ENCODE assay signal across 11 mouse cellular contexts in genomic region chr3:56433495-56433894, GRCm38 (mm10).
DNase-seq lines count a peak whose midpoint lies in the region; ATAC-seq and TF ChIP-seq lines count a peak whose summit lies in the region.
"Had no signal": no experiment of that assay in that cellular context is flagged by ENCODE, and none has a peak within 500 bp of the region (broad histone marks: within the 10 kb centered on the region; RNA-seq: fewer than 3 reads in every experiment).

No protein-coding gene starts in this region.

- no peaks in the 10 kb centered on the region for H3K36me3 ChIP-seq in heart, embryonic 10.5 days
- no peaks in the 10 kb centered on the region for H3K36me3 ChIP-seq in intestine, postnatal 0 days (ENCODE audit: control insufficient read depth, insufficient read depth)
- H3K36me3 ChIP-seq: liver, embryonic 13.5 days; midbrain, embryonic 12.5 days had no signal

- 61% methylated on average over 1 of the region's 1 CpGs for WGBS in heart, embryonic 10.5 days
- WGBS in intestine, postnatal 0 days = 60% methylated on average over 1 of the region's 1 CpGs

- H3K4me1 ChIP-seq in heart, embryonic 10.5 days = no peaks in the 10 kb centered on the region
- H3K4me1 ChIP-seq in intestine, postnatal 0 days (replicated peaks; ENCODE audit: control insufficient read depth, insufficient read depth, low read length) = no peaks in the 10 kb centered on the region
- H3K4me1 ChIP-seq: liver, embryonic 13.5 days had no signal

- no peak overlapping the region for H3K4me2 ChIP-seq in intestine, postnatal 0 days (replicated peaks; ENCODE audit: low read depth)
- H3K4me2 ChIP-seq: liver, embryonic 13.5 days; midbrain, embryonic 12.5 days had no signal

- no peak for TF ChIP-seq CTCF in intestine, postnatal 0 days (IDR thresholded peaks at IDR 0.05; ENCODE audit: low read depth)

- ATAC-seq in intestine, postnatal 0 days = no peak

- no peaks in the 10 kb centered on the region for H3K27me3 ChIP-seq in heart, embryonic 10.5 days (ENCODE audit: insufficient read depth, poor library complexity, severe bottlenecking)
- no peaks in the 10 kb centered on the region for H3K27me3 ChIP-seq in intestine, postnatal 0 days (replicated peaks; ENCODE audit: control insufficient read depth, insufficient read depth, low read length)
- H3K27me3 ChIP-seq: liver, embryonic 13.5 days; midbrain, embryonic 12.5 days had no signal

- DNase-seq in heart, adult 18-20 months = peak; percentile 50 to 61
- DNase-seq in heart, embryonic 10.5 days (ENCODE audit: low spot score) = no peak
- peak; percentile 94 for DNase-seq in adipocyte (ENCODE audit: low spot score)
- DNase-seq in cerebellum, adult 18-20 months = peak; percentile 27
- peak; percentile 10 for DNase-seq in heart, postnatal 25 days (ENCODE audit: low spot score)
- no peak for DNase-seq in retina, postnatal 1 day
- DNase-seq: kidney, postnatal 10 days; liver, embryonic 13.5 days; right cerebral cortex, postnatal 4 days had no signal

- no peak overlapping the region for H3K4me3 ChIP-seq in heart, embryonic 10.5 days
- H3K4me3 ChIP-seq in intestine, postnatal 0 days (ENCODE audit: low read depth, low read length) = no peak overlapping the region
- H3K4me3 ChIP-seq: liver, embryonic 13.5 days; midbrain, embryonic 12.5 days had no signal

- H3K27ac ChIP-seq in heart, embryonic 10.5 days = no peak overlapping the region
- no peak overlapping the region for H3K27ac ChIP-seq in intestine, postnatal 0 days (ENCODE audit: low read depth, low read length)
- H3K27ac ChIP-seq: liver, embryonic 13.5 days; midbrain, embryonic 12.5 days had no signal

- H3K9ac ChIP-seq in intestine, postnatal 0 days (ENCODE audit: low read depth, low read length) = no peak overlapping the region
- H3K9ac ChIP-seq: liver, embryonic 13.5 days; midbrain, embryonic 12.5 days had no signal

- intact Hi-C loops in heart, postnatal 25 days (cut with DNase I) = no loop called here

- H3K9me3 ChIP-seq in heart, embryonic 10.5 days = no peaks in the 10 kb centered on the region
- no peaks in the 10 kb centered on the region for H3K9me3 ChIP-seq in intestine, postnatal 0 days (ENCODE audit: control insufficient read depth)
- H3K9me3 ChIP-seq: liver, embryonic 13.5 days; midbrain, embryonic 12.5 days had no signal

Comparison
In these comparisons a context has a peak if more than half of its experiments do, and no peak if none do; other contexts are left out.
1. DNase-seq: peak in heart, adult 18-20 months (2 of 2), adipocyte (single experiment), cerebellum, adult 18-20 months (2 of 2) and heart, postnatal 25 days (single experiment); none in heart, embryonic 10.5 days (single experiment) and retina, postnatal 1 day (single experiment).